Mouse (Mus musculus) lung, embryonic 16.5 days (tissue): ENCODE measurements around the gene Gm48551. TPM values are rescaled to one million over a fixed set of nuclear protein-coding genes. Genes with fewer than 3 reads are reported as not detected.

ENCODE experiments used
- ATAC-seq: fragments of 200-750 bp; cut with Nextera tagmentation; 2 replicates; pipeline ENCODE4 v1.8.0; 2017; ENCODE audit warnings: low read depth, mild to moderate bottlenecking, moderate library complexity
- H3K27ac ChIP-seq: fragments of 300-500 bp; sonication (generic); 2 replicates; pipeline ENCODE4 v1.5.1; 2014; ENCODE audit warnings: mild to moderate bottlenecking, control low read depth, low read length
- H3K27me3 ChIP-seq: fragments of 300-500 bp; sonication (generic); 2 replicates; pipeline ENCODE4 v1.6.1; 2014; ENCODE audit warnings: low read depth, low read length, mixed read lengths; ENCODE audit not compliant: control insufficient read depth, insufficient read depth
- H3K36me3 ChIP-seq: fragments of 300-500 bp; sonication (generic); 2 replicates; pipeline ENCODE4 v1.6.1; 2014; ENCODE audit warnings: low read length; ENCODE audit not compliant: control insufficient read depth, insufficient read depth
- H3K4me1 ChIP-seq: fragments of 300-500 bp; sonication (generic); replicated peaks from 2 replicates; pipeline ENCODE4 v1.6.1; 2014; ENCODE audit warnings: low read length, mixed read lengths; ENCODE audit not compliant: control insufficient read depth, insufficient read depth
- H3K4me2 ChIP-seq: fragments of 300-500 bp; sonication (generic); 2 replicates; pipeline ENCODE4 v1.6.1; 2014; ENCODE audit warnings: low read depth, low read length, control low read depth
- H3K4me3 ChIP-seq: fragments of 300-500 bp; sonication (generic); 2 replicates; pipeline ENCODE4 v1.5.1; 2014; ENCODE audit warnings: mild to moderate bottlenecking, low read length, control low read depth
- H3K9ac ChIP-seq: fragments of 300-500 bp; sonication (generic); 2 replicates; pipeline ENCODE4 v1.6.1; 2014; ENCODE audit warnings: low read length, control low read depth
- H3K9me3 ChIP-seq: fragments of 300-500 bp; sonication (generic); 2 replicates; pipeline ENCODE4 v1.6.1; 2016; ENCODE audit warnings: low read length; ENCODE audit not compliant: control insufficient read depth
- WGBS: fragments of 180-500 bp; shearing (Covaris S2); extraction: QIAGEN DNeasy Blood & Tissue Kit; methylation state at CpG from one replicate; pipeline ENCODE4 v1.1.7; 2014; 5-methylcytosine and 5-hydroxymethylcytosine counted together
- polyA plus RNA-seq: library from polyadenylated mRNA; unstranded; fragments of >200 nt; fragmentation: Nextera tagmentation; extraction: Ambion mirVana; gene quantifications from 2 replicates; pipeline ENCODE4 v1.2.1, GENCODE M21; 2015

The Gm48551 gene
- polyA plus RNA-seq, 1 experiment from 2014 or later = 3.1 TPM

- Histone ChIP-seq H3K27ac (peak overlapping the region; percentile 80), H3K9ac (peak overlapping the region; percentile 60), H3K9me3 (no peaks in the 10 kb centered on the region), H3K4me3 (peak overlapping the region; percentile 77), H3K4me1 (peaks cover 32% of the 10 kb centered on the region), H3K4me2 (peak overlapping the region; percentile 92), H3K27me3 (no peaks in the 10 kb centered on the region), H3K36me3 (peaks cover 7% of the 10 kb centered on the region)
- no peak for ATAC-seq
- WGBS = 64% methylated on average over 4 of the region's 4 CpGs
Measured at GRCm38 (mm10) chr10:81423476-81424245, 39.4 kb downstream of the Gm48551 start.

GRCm38 (mm10) chr10:81424246-81425051 is 40.2 kb downstream of the Gm48551 start:
- Histone ChIP-seq H3K9ac (peak overlapping the region; percentile 60), H3K4me2 (peak overlapping the region; percentile 92), H3K4me3 (peak overlapping the region; percentile 77), H3K27me3 (no peaks in the 10 kb centered on the region), H3K9me3 (no peaks in the 10 kb centered on the region), H3K36me3 (peaks cover 7% of the 10 kb centered on the region), H3K27ac (peak overlapping the region; percentile 81), H3K4me1 (peaks cover 31% of the 10 kb centered on the region)
- ATAC-seq = peak; percentile 31
- 7% methylated on average over 25 of the region's 25 CpGs for WGBS

- H3K27me3 ChIP-seq = no peaks in the 10 kb centered on the region
- peak overlapping the region; percentile 77 for H3K4me3 ChIP-seq
- peak overlapping the region; percentile 81 for H3K27ac ChIP-seq
- H3K9me3 ChIP-seq = no peaks in the 10 kb centered on the region
- peaks cover under 1% of the 10 kb centered on the region for H3K36me3 ChIP-seq
- 26% methylated on average over 10 of the region's 10 CpGs for WGBS
- H3K4me2 ChIP-seq = peak overlapping the region; percentile 92
- peaks cover 28% of the 10 kb centered on the region for H3K4me1 ChIP-seq
- ATAC-seq = no peak
- peak overlapping the region; percentile 60 for H3K9ac ChIP-seq
Measured at GRCm38 (mm10) chr10:81425236-81425850, 41.1 kb downstream of the Gm48551 start.

GRCm38 (mm10) chr10:81426081-81426671 is 41.9 kb downstream of the Gm48551 start:
- Histone ChIP-seq H3K36me3 (no peaks in the 10 kb centered on the region), H3K9me3 (no peaks in the 10 kb centered on the region), H3K27ac (peak overlapping the region; percentile 70), H3K4me2 (peak overlapping the region; percentile 92), H3K4me3 (peak overlapping the region; percentile 77), H3K4me1 (peaks cover 32% of the 10 kb centered on the region), H3K9ac (peak overlapping the region; percentile 91), H3K27me3 (no peaks in the 10 kb centered on the region)
- no peak for ATAC-seq
- 1% methylated on average over 14 of the region's 33 CpGs for WGBS

- peak overlapping the region; percentile 70 for H3K27ac ChIP-seq
- no peaks in the 10 kb centered on the region for H3K36me3 ChIP-seq
- peak overlapping the region; percentile 91 for H3K9ac ChIP-seq
- H3K27me3 ChIP-seq = no peaks in the 10 kb centered on the region
- no peaks in the 10 kb centered on the region for H3K9me3 ChIP-seq
- 1% methylated on average over 34 of the region's 38 CpGs for WGBS
- peak overlapping the region; percentile 77 for H3K4me3 ChIP-seq
- H3K4me1 ChIP-seq = peaks cover 37% of the 10 kb centered on the region
- H3K4me2 ChIP-seq = peak overlapping the region; percentile 92
- ATAC-seq = no peak
Measured at GRCm38 (mm10) chr10:81426897-81427296, 42.6 kb downstream of the Gm48551 start.

- 28% methylated on average over 3 of the region's 3 CpGs for WGBS
- H3K9me3 ChIP-seq = no peaks in the 10 kb centered on the region
- peak overlapping the region; percentile 91 for H3K9ac ChIP-seq
- H3K27ac ChIP-seq = no peak overlapping the region
- H3K36me3 ChIP-seq = no peaks in the 10 kb centered on the region
- peak overlapping the region; percentile 92 for H3K4me2 ChIP-seq
- peak overlapping the region; percentile 77 for H3K4me3 ChIP-seq
- no peak for ATAC-seq
- H3K4me1 ChIP-seq = peaks cover 37% of the 10 kb centered on the region
- H3K27me3 ChIP-seq = no peaks in the 10 kb centered on the region
Measured at GRCm38 (mm10) chr10:81427327-81427726, 43.1 kb downstream of the Gm48551 start.

GRCm38 (mm10) chr10:81427804-81428506 is 43.7 kb downstream of the Gm48551 start:
- no peak overlapping the region for H3K4me2 ChIP-seq
- ATAC-seq = no peak
- no peak overlapping the region for H3K4me3 ChIP-seq
- WGBS = 80% methylated on average over 8 of the region's 8 CpGs
- no peaks in the 10 kb centered on the region for H3K9me3 ChIP-seq
- H3K36me3 ChIP-seq = no peaks in the 10 kb centered on the region
- no peak overlapping the region for H3K9ac ChIP-seq
- no peaks in the 10 kb centered on the region for H3K27me3 ChIP-seq
- H3K27ac ChIP-seq = no peak overlapping the region
- peaks cover 37% of the 10 kb centered on the region for H3K4me1 ChIP-seq

- no peaks in the 10 kb centered on the region for H3K9me3 ChIP-seq
- H3K4me2 ChIP-seq = no peak overlapping the region
- H3K36me3 ChIP-seq = no peaks in the 10 kb centered on the region
- peaks cover 41% of the 10 kb centered on the region for H3K4me1 ChIP-seq
- H3K27ac ChIP-seq = no peak overlapping the region
- H3K9ac ChIP-seq = no peak overlapping the region
- H3K4me3 ChIP-seq = no peak overlapping the region
- no peak for ATAC-seq
- WGBS = 86% methylated on average over 7 of the region's 7 CpGs
- H3K27me3 ChIP-seq = no peaks in the 10 kb centered on the region
Measured at GRCm38 (mm10) chr10:81428507-81428870, 44.2 kb downstream of the Gm48551 start.
